In the genomic region with DNA sequence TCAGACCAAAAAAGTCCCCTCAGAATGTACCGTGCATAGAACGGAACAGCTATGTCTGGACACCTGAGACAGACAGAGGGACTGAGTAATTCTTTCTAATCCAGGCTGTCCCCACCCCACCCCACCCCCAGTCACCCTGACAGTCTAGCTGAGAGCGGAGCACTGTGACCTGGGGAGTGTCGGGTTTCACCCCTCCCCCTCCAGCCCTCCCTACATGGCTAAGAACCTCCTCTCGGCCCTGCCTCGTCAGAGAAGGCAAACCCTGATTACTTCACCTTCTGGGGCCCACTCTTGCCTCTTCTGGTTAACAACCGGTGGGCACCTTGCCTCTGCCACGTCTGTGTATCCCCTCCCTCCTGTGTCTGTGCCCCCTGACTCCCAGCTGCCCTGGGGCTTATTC, we compare ENCODE assay signal across 8 mouse cellular contexts. TPM values are rescaled to one million over a fixed set of nuclear protein-coding genes. Genes with fewer than 3 reads are reported as not detected.
A peak's percentile ranks its signal among the peaks of the same experiment; 100 is the strongest.
DNase-seq lines count a peak whose midpoint lies in the region; ATAC-seq and TF ChIP-seq lines count a peak whose summit lies in the region.

No protein-coding gene starts in this region.

- DNase-seq in kidney, adult 11 months: peak; percentile 26
- no peak for DNase-seq in kidney, adult 8-10 months
- peak; percentile 87 for DNase-seq in gastrocnemius, adult 18-20 months (ENCODE audit: low spot score)
- no peak for DNase-seq in hindbrain, postnatal 0 days (ENCODE audit: low spot score)
- DNase-seq in liver, postnatal 0 days: peak; percentile 24
- no peak for DNase-seq in spleen, adult 18-20 months
- no peak for DNase-seq in thymus, postnatal 0 days (ENCODE audit: low spot score)

- H3K27me3 ChIP-seq in hindbrain, postnatal 0 days (ENCODE audit: insufficient read depth, low read length): no peaks in the 10 kb centered on the region
- peaks cover 20% of the 10 kb centered on the region for H3K27me3 ChIP-seq in liver, postnatal 0 days (ENCODE audit: insufficient read depth, low read length)
- no peaks in the 10 kb centered on the region; the same call in 1 of the 2 replicates for H3K27me3 ChIP-seq in stomach, embryonic 16.5 days (ENCODE audit: control insufficient read depth, insufficient read depth, low read length)

- 23% methylated on average over 8 of the region's 8 CpGs for WGBS in hindbrain, postnatal 0 days
- WGBS in liver, postnatal 0 days (ENCODE audit: insufficient replicate concordance): 6% methylated on average over 8 of the region's 8 CpGs
- WGBS in stomach, embryonic 16.5 days: 4% methylated on average over 8 of the region's 8 CpGs

- H3K4me1 ChIP-seq in hindbrain, postnatal 0 days (ENCODE audit: insufficient read depth, low read length): peaks cover 11% of the 10 kb centered on the region
- 0 out of 2 replicates have a peak, but pooled peaks cover 3% of the 10 kb centered on the region for H3K4me1 ChIP-seq in liver, postnatal 0 days (ENCODE audit: insufficient read depth)
- peaks cover 18% of the 10 kb centered on the region for H3K4me1 ChIP-seq in stomach, embryonic 16.5 days (ENCODE audit: control insufficient read depth, insufficient read depth, low read length)

- no peaks in the 10 kb centered on the region for H3K36me3 ChIP-seq in hindbrain, postnatal 0 days (ENCODE audit: insufficient read depth, low read length)
- no peaks in the 10 kb centered on the region for H3K36me3 ChIP-seq in liver, postnatal 0 days (replicated peaks; ENCODE audit: insufficient read depth, low read length)
- H3K36me3 ChIP-seq in stomach, embryonic 16.5 days (ENCODE audit: control insufficient read depth, insufficient read depth, low read length): no peaks in the 10 kb centered on the region

- H3K9ac ChIP-seq in hindbrain, postnatal 0 days (replicated peaks; ENCODE audit: low read length): no peak overlapping the region
- H3K9ac ChIP-seq in liver, postnatal 0 days (replicated peaks): no peak overlapping the region
- H3K9ac ChIP-seq in stomach, embryonic 16.5 days (ENCODE audit: low read length): peak overlapping the region; percentile 22; the same call in 1 of the 2 replicates

- no peaks in the 10 kb centered on the region for H3K9me3 ChIP-seq in hindbrain, postnatal 0 days (ENCODE audit: low read length)
- no peaks in the 10 kb centered on the region for H3K9me3 ChIP-seq in liver, postnatal 0 days (ENCODE audit: low read length)
- no peaks in the 10 kb centered on the region for H3K9me3 ChIP-seq in stomach, embryonic 16.5 days (replicated peaks; ENCODE audit: control insufficient read depth, low read length)

- no peak overlapping the region for H3K4me3 ChIP-seq in hindbrain, postnatal 0 days (ENCODE audit: low read length)
- no peak overlapping the region for H3K4me3 ChIP-seq in liver, postnatal 0 days (ENCODE audit: low read depth, low read length)
- no peak overlapping the region for H3K4me3 ChIP-seq in stomach, embryonic 16.5 days (replicated peaks; ENCODE audit: low read length)

- no peak overlapping the region for H3K27ac ChIP-seq in hindbrain, postnatal 0 days
- no peak overlapping the region for H3K27ac ChIP-seq in liver, postnatal 0 days (ENCODE audit: low read depth)
- H3K27ac ChIP-seq in stomach, embryonic 16.5 days (ENCODE audit: low read length): no peak overlapping the region

- ATAC-seq in hindbrain, postnatal 0 days: peak; percentile 16; the same call in 1 of the 2 replicates
- no peak for ATAC-seq in liver, postnatal 0 days
- peak; percentile 88 for ATAC-seq in stomach, embryonic 16.5 days (ENCODE audit: insufficient read depth, low FRiP score)

- no peak for TF ChIP-seq CTCF in hindbrain, postnatal 0 days (IDR thresholded peaks at IDR 0.05; ENCODE audit: low read depth)
- TF ChIP-seq CTCF in liver, postnatal 0 days (IDR thresholded peaks at IDR 0.05; ENCODE audit: low read depth): no peak

- 0 out of 2 replicates have a peak overlapping the region, but pooled peaks have one; percentile 10 for H3K4me2 ChIP-seq in hindbrain, postnatal 0 days (ENCODE audit: low read depth, low read length)
- peak overlapping the region; percentile 45 for H3K4me2 ChIP-seq in liver, postnatal 0 days (ENCODE audit: low read depth, low read length)
- peak overlapping the region; percentile 29 for H3K4me2 ChIP-seq in stomach, embryonic 16.5 days (ENCODE audit: low read depth, low read length)

- no peak for TF ChIP-seq EP300 in liver, postnatal 0 days (IDR thresholded peaks at IDR 0.05; ENCODE audit: low read depth)

RNA-seq across cellular contexts. Expression of gene Pknox2, which starts 7.7 kb away (rescaled TPM):
- total RNA-seq in gastrocnemius, adult 18-20 months (2021): 10 to 100 TPM; 39.5 to 42.9 TPM
- 23.5 and 28.0 TPM in 2 replicates for total RNA-seq in hindbrain, postnatal 0 days (2014; rRNA removed)
- 20.6 and 22.2 TPM in 2 replicates for polyA plus RNA-seq in hindbrain, postnatal 0 days (2015; fragmentation: Nextera tagmentation; extraction: Ambion mirVana)
- polyA plus RNA-seq in liver, postnatal 0 days (2015; fragmentation: Nextera tagmentation; extraction: Ambion mirVana): 0.18 and 0.27 TPM in 2 replicates
- 10.2 and 10.5 TPM in 2 replicates for polyA plus RNA-seq in stomach, embryonic 16.5 days (2015; fragmentation: Nextera tagmentation; extraction: Ambion mirVana)
- 0.91 and 1.3 TPM in 2 replicates for polyA plus RNA-seq in thymus, postnatal 0 days (2015; fragmentation: Nextera tagmentation; extraction: Ambion mirVana)

Comparison
In these comparisons a context has a peak if more than half of its experiments do, and no peak if none do; other contexts are left out.
1. DNase-seq: peak in kidney, adult 11 months (single experiment), gastrocnemius, adult 18-20 months (single experiment) and liver, postnatal 0 days (single experiment); none in kidney, adult 8-10 months (0 of 2), hindbrain, postnatal 0 days (single experiment), spleen, adult 18-20 months (0 of 2) and thymus, postnatal 0 days (single experiment).
2. Peak in every context shown above with its lines, with median percentiles within 50 percentile points of each other: H3K4me2 ChIP-seq.